In genomic region chr13:106893196-106893595, GRCm38 (mm10) we compare ENCODE assay signal across 11 mouse cellular contexts. TPM values are rescaled to one million over a fixed set of nuclear protein-coding genes. Genes with fewer than 3 reads are reported as not detected.
A peak's percentile ranks its signal among the peaks of the same experiment; 100 is the strongest.
DNase-seq lines count a peak whose midpoint lies in the region; ATAC-seq lines count a peak whose summit lies in the region.
"Had no signal": no experiment of that assay in that cellular context is flagged by ENCODE, and none has a peak within 500 bp of the region (broad histone marks: within the 10 kb centered on the region; RNA-seq: fewer than 3 reads in every experiment).

No protein-coding gene starts in this region.

- H3K9ac ChIP-seq in midbrain, embryonic 11.5 days (ENCODE audit: low read length), result no peak overlapping the region
- no peak overlapping the region for H3K9ac ChIP-seq in intestine, embryonic 16.5 days (ENCODE audit: low read depth, low read length)
- H3K9ac ChIP-seq: neural tube, embryonic 12.5 days had no signal

- H3K9me3 ChIP-seq in midbrain, embryonic 11.5 days (ENCODE audit: control insufficient read depth, low read length), result no peaks in the 10 kb centered on the region
- H3K9me3 ChIP-seq in midbrain, embryonic 10.5 days (replicated peaks), result no peaks in the 10 kb centered on the region
- H3K9me3 ChIP-seq in intestine, embryonic 16.5 days (ENCODE audit: control insufficient read depth, low read length), result no peaks in the 10 kb centered on the region
- H3K9me3 ChIP-seq: neural tube, embryonic 12.5 days had no signal

- no peaks in the 10 kb centered on the region for H3K27me3 ChIP-seq in midbrain, embryonic 11.5 days (ENCODE audit: control insufficient read depth, insufficient read depth, low read length)
- no peaks in the 10 kb centered on the region for H3K27me3 ChIP-seq in midbrain, embryonic 10.5 days (ENCODE audit: low read depth, poor library complexity, severe bottlenecking)
- H3K27me3 ChIP-seq in intestine, embryonic 16.5 days (replicated peaks; ENCODE audit: control insufficient read depth, insufficient read depth, low read length), result no peaks in the 10 kb centered on the region
- H3K27me3 ChIP-seq: neural tube, embryonic 12.5 days had no signal

- H3K4me1 ChIP-seq in midbrain, embryonic 11.5 days (ENCODE audit: control insufficient read depth, insufficient read depth, low read length), result no peaks in the 10 kb centered on the region
- H3K4me1 ChIP-seq in midbrain, embryonic 10.5 days, result no peaks in the 10 kb centered on the region
- no peaks in the 10 kb centered on the region for H3K4me1 ChIP-seq in intestine, embryonic 16.5 days (ENCODE audit: control insufficient read depth, insufficient read depth, low read length)
- H3K4me1 ChIP-seq: neural tube, embryonic 12.5 days had no signal

- peaks cover 2% of the 10 kb centered on the region; the same call in 1 of the 2 replicates for H3K36me3 ChIP-seq in midbrain, embryonic 11.5 days (ENCODE audit: control insufficient read depth, insufficient read depth, low read length)
- H3K36me3 ChIP-seq in midbrain, embryonic 10.5 days, result peaks cover 78% of the 10 kb centered on the region
- peaks cover 5% of the 10 kb centered on the region; the same call in 1 of the 2 replicates for H3K36me3 ChIP-seq in intestine, embryonic 16.5 days (ENCODE audit: control insufficient read depth, insufficient read depth, low read length)

- WGBS in midbrain, embryonic 11.5 days, result 91% methylated on average over 9 of the region's 9 CpGs
- WGBS in midbrain, embryonic 10.5 days, result 93% methylated on average over 9 of the region's 9 CpGs
- WGBS in intestine, embryonic 16.5 days, result 59% methylated on average over 9 of the region's 9 CpGs

- no peak overlapping the region for H3K27ac ChIP-seq in midbrain, embryonic 11.5 days (ENCODE audit: low read depth, low read length)
- no peak overlapping the region for H3K27ac ChIP-seq in midbrain, embryonic 10.5 days (replicated peaks)
- no peak overlapping the region for H3K27ac ChIP-seq in intestine, embryonic 16.5 days (ENCODE audit: low read length)
- H3K27ac ChIP-seq: neural tube, embryonic 12.5 days had no signal

- DNase-seq in midbrain, embryonic 11.5 days (ENCODE audit: low spot score, missing footprints), result no peak
- no peak for DNase-seq in midbrain, embryonic 10.5 days (ENCODE audit: low spot score)
- DNase-seq in c-Kit-positive CD71-positive TER-119-positive erythroid progenitor cells, embryonic 14.5 days (ENCODE audit: low spot score), result peak; percentile 87
- DNase-seq in spleen, postnatal 10 days (ENCODE audit: low spot score in 2 of 2), result peak; percentile 45 to 84
- DNase-seq in layer of hippocampus, adult 8-10 months (ENCODE audit: low spot score in 2 of 2), result no peak
- no peak for DNase-seq in natural killer cell, adult 2 months (ENCODE audit: low spot score in 2 of 2)
- DNase-seq in ovary, postnatal 14 days (ENCODE audit: low spot score), result no peak
- DNase-seq: kidney, adult 9 months; lung, postnatal 14 days had no signal

- H3K4me3 ChIP-seq in midbrain, embryonic 11.5 days (ENCODE audit: low read depth, low read length), result no peak overlapping the region
- H3K4me3 ChIP-seq in midbrain, embryonic 10.5 days, result no peak overlapping the region
- H3K4me3 ChIP-seq in intestine, embryonic 16.5 days (ENCODE audit: low read length), result no peak overlapping the region
- H3K4me3 ChIP-seq: neural tube, embryonic 12.5 days had no signal

- no peak overlapping the region for H3K4me2 ChIP-seq in midbrain, embryonic 11.5 days
- H3K4me2 ChIP-seq in intestine, embryonic 16.5 days (ENCODE audit: low read depth, low read length), result no peak overlapping the region
- H3K4me2 ChIP-seq: neural tube, embryonic 12.5 days had no signal

- peak; percentile 57; the same call in 1 of the 2 replicates for ATAC-seq in midbrain, embryonic 11.5 days (ENCODE audit: low FRiP score)
- peak; percentile 97 for ATAC-seq in intestine, embryonic 16.5 days

RNA-seq across cellular contexts. Expression of gene Ipo11, which starts 43.6 kb away (rescaled TPM):
- 86.4 and 90.2 TPM in 2 replicates for polyA plus RNA-seq in midbrain, embryonic 11.5 days (2014; fragmentation: Nextera tagmentation; extraction: Ambion mirVana)
- 92.7 and 102 TPM in 2 replicates for polyA plus RNA-seq in midbrain, embryonic 10.5 days (2016; fragmentation: Nextera tagmentation; extraction: Ambion mirVana)
- polyA plus RNA-seq in intestine, embryonic 16.5 days (2015; fragmentation: Nextera tagmentation; extraction: Ambion mirVana), result 37.4 and 39.3 TPM in 2 replicates
- 10 to 100 TPM; 61.8 to 69.3 (median 64.6) TPM for total RNA-seq in layer of hippocampus, adult 8-10 months (2022)

RNA-seq across cellular contexts. Expression of gene Dimt1, which starts 53.7 kb away (rescaled TPM):
- polyA plus RNA-seq in midbrain, embryonic 11.5 days (2014; fragmentation: Nextera tagmentation; extraction: Ambion mirVana), result 44.3 and 45.2 TPM in 2 replicates
- 45.4 and 45.9 TPM in 2 replicates for polyA plus RNA-seq in midbrain, embryonic 10.5 days (2016; fragmentation: Nextera tagmentation; extraction: Ambion mirVana)
- polyA plus RNA-seq in intestine, embryonic 16.5 days (2015; fragmentation: Nextera tagmentation; extraction: Ambion mirVana), result 26.4 and 30.1 TPM in 2 replicates
- 10 to 100 TPM; 19.8 to 30.2 (median 22.3) TPM for total RNA-seq in layer of hippocampus, adult 8-10 months (2022)

Comparison
In these comparisons a context has a peak if more than half of its experiments do, and no peak if none do; other contexts are left out.
1. DNase-seq: peak in c-Kit-positive CD71-positive TER-119-positive erythroid progenitor cells, embryonic 14.5 days (single experiment) and spleen, postnatal 10 days (2 of 2); none in midbrain, embryonic 11.5 days (single experiment), midbrain, embryonic 10.5 days (single experiment), layer of hippocampus, adult 8-10 months (0 of 2), natural killer cell, adult 2 months (0 of 2) and ovary, postnatal 14 days (single experiment).